Comparison of ENCODE assay signal across 26 mouse cellular contexts in the genomic region with DNA sequence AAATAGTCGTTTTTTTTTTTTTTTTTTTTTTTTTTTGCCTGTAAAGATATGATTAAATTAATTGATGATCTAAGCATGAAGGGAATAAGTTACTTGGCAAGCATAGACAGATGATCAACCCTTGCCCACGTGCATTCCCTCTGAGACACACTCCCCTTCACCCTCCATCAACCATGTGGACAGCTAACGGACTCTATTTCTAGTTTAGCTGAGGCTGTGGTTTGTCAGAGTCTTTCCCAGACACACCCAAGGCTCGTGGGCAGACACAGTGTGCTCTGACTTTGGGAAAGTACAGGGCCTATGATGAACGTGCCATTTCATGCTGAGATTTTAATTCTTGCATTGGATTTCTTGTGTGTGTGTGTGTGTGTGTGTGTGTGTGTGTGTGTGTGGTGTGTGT. TPM values are rescaled to one million over a fixed set of nuclear protein-coding genes. Genes with fewer than 3 reads are reported as not detected.
DNase-seq lines count a peak whose midpoint lies in the region.
"Had no signal": no experiment of that assay in that cellular context is flagged by ENCODE, and none has a peak within 500 bp of the region (broad histone marks: within the 10 kb centered on the region; RNA-seq: fewer than 3 reads in every experiment).

No protein-coding gene starts in this region.

- H3K36me3 ChIP-seq in heart, embryonic 10.5 days = no peaks in the 10 kb centered on the region
- no peaks in the 10 kb centered on the region for H3K36me3 ChIP-seq in splenic B cell, adult 2 months (ENCODE audit: control insufficient read depth, insufficient read depth, low read length, poor library complexity, severe bottlenecking)
- H3K36me3 ChIP-seq: embryonic facial prominence, embryonic 12.5 days; forebrain, embryonic 10.5 days; heart, embryonic 12.5 days; heart, embryonic 15.5 days; hindbrain, embryonic 10.5 days; hindbrain, embryonic 13.5 days; intestine, embryonic 15.5 days had no signal

- H3K4me3 ChIP-seq in heart, embryonic 10.5 days = no peak overlapping the region
- H3K4me3 ChIP-seq: embryonic facial prominence, embryonic 12.5 days; erythroblast, embryonic 14.5 days; forebrain, embryonic 10.5 days; forebrain, embryonic 13.5 days; heart, adult 2 months; heart, embryonic 12.5 days; heart, embryonic 15.5 days; hindbrain, embryonic 10.5 days; hindbrain, embryonic 13.5 days; intestine, embryonic 15.5 days had no signal

- H3K27me3 ChIP-seq in heart, embryonic 10.5 days (ENCODE audit: insufficient read depth, poor library complexity, severe bottlenecking) = no peaks in the 10 kb centered on the region
- H3K27me3 ChIP-seq in splenic B cell, adult 2 months (ENCODE audit: control insufficient read depth, insufficient read depth, low read length, poor library complexity, severe bottlenecking) = no peaks in the 10 kb centered on the region
- H3K27me3 ChIP-seq: embryonic facial prominence, embryonic 12.5 days; forebrain, embryonic 13.5 days; heart, embryonic 12.5 days; heart, embryonic 15.5 days; hindbrain, embryonic 13.5 days; intestine, embryonic 15.5 days had no signal

- WGBS in heart, embryonic 10.5 days = 65% methylated on average over 5 of the region's 5 CpGs

- no peak overlapping the region for H3K27ac ChIP-seq in heart, embryonic 10.5 days
- H3K27ac ChIP-seq: embryonic facial prominence, embryonic 12.5 days; forebrain, embryonic 10.5 days; forebrain, embryonic 13.5 days; heart, adult 2 months; heart, embryonic 15.5 days; hindbrain, embryonic 10.5 days; hindbrain, embryonic 13.5 days; intestine, embryonic 15.5 days had no signal

- DNase-seq in heart, embryonic 10.5 days (ENCODE audit: low spot score) = peak; percentile 19
- DNase-seq in heart, adult 18-20 months = no peak
- DNase-seq in spleen, postnatal 36 days (ENCODE audit: low spot score in 2 of 2) = peak; percentile 2 to 5
- DNase-seq in spleen, postnatal 14 days (ENCODE audit: low spot score in 2 of 2) = no peak
- DNase-seq in splenic B cell, adult 2 months (ENCODE audit: low read depth, low spot score) = peak; percentile 14
- no peak for DNase-seq in gastrocnemius, adult 8-10 months (ENCODE audit: low spot score in 2 of 2)
- DNase-seq: adrenal gland, postnatal 10 days; adrenal gland, postnatal 36 days; cerebellum, adult 18-20 months; cerebellum, adult 9-10 months; cerebellum, postnatal 14 days; gastrocnemius, postnatal 14 days; heart, adult 2 months; heart, postnatal 10 days; heart, postnatal 36 days had no signal

- H3K9me3 ChIP-seq in heart, embryonic 10.5 days = no peaks in the 10 kb centered on the region
- H3K9me3 ChIP-seq: embryonic facial prominence, embryonic 12.5 days; forebrain, embryonic 10.5 days; forebrain, embryonic 13.5 days; heart, embryonic 12.5 days; heart, embryonic 15.5 days; hindbrain, embryonic 10.5 days; hindbrain, embryonic 13.5 days; intestine, embryonic 15.5 days had no signal

- H3K4me1 ChIP-seq in heart, embryonic 10.5 days = no peaks in the 10 kb centered on the region
- H3K4me1 ChIP-seq: embryonic facial prominence, embryonic 12.5 days; heart, embryonic 12.5 days; heart, embryonic 15.5 days; hindbrain, embryonic 10.5 days; hindbrain, embryonic 13.5 days had no signal

RNA-seq across cellular contexts. Expression of a gene that starts 46.8 kb away (rescaled TPM):
- 0.49 and 1.1 TPM in 2 replicates for polyA plus RNA-seq in heart, embryonic 10.5 days (2016; fragmentation: Nextera tagmentation; extraction: Ambion mirVana)
- total RNA-seq in heart, adult 18-20 months (2021) = under 1 TPM; 0.32 to 0.49 TPM
- total RNA-seq in gastrocnemius, adult 8-10 months (2022) = under 1 TPM; 0.17 to 0.39 (median 0.36) TPM
- total RNA-seq: MEL had no signal
- polyA plus RNA-seq: CD4-positive, CD25-positive, alpha-beta regulatory T cell, adult 4 months; erythroblast, embryonic 14.5 days had no signal

Comparison
In these comparisons a context has a peak if more than half of its experiments do, and no peak if none do; other contexts are left out.
1. DNase-seq: peak in heart, embryonic 10.5 days (single experiment), spleen, postnatal 36 days (2 of 2) and splenic B cell, adult 2 months (single experiment); none in heart, adult 18-20 months (0 of 2), spleen, postnatal 14 days (0 of 2) and gastrocnemius, adult 8-10 months (0 of 2).